Mouse (Mus musculus) liver, embryonic 16.5 days (tissue): ENCODE data around the gene Map3k21. TPM values are rescaled to one million over a fixed set of nuclear protein-coding genes. Genes with fewer than 3 reads are reported as not detected.

Source experiments
- ATAC-seq: fragments of 200-750 bp; cut with Nextera tagmentation; 2 replicates; pipeline ENCODE4 v1.8.0; 2017; ENCODE audit warnings: low read depth, mild to moderate bottlenecking, moderate number of reproducible peaks, moderate library complexity
- H3K27ac ChIP-seq: fragments of 300-500 bp; sonication (generic); 2 replicates; pipeline ENCODE4 v1.5.1; 2014; ENCODE audit warnings: mild to moderate bottlenecking, low read length
- H3K27me3 ChIP-seq: fragments of 300-500 bp; sonication (generic); 2 replicates; pipeline ENCODE4 v1.6.1; 2014; ENCODE audit warnings: low read depth, low read length, mixed read lengths; ENCODE audit not compliant: control insufficient read depth, insufficient read depth
- H3K36me3 ChIP-seq: fragments of 300-500 bp; sonication (generic); 2 replicates; pipeline ENCODE4 v1.6.1; 2014; ENCODE audit warnings: mild to moderate bottlenecking; ENCODE audit not compliant: control insufficient read depth, insufficient read depth
- H3K4me1 ChIP-seq: fragments of 300-500 bp; sonication (generic); 2 replicates; pipeline ENCODE4 v1.6.1; 2014; ENCODE audit warnings: low read depth, low read length, mixed read lengths; ENCODE audit not compliant: control insufficient read depth
- H3K4me2 ChIP-seq: fragments of 300-500 bp; sonication (generic); 2 replicates; pipeline ENCODE4 v1.6.1; 2014; ENCODE audit warnings: low read depth, low read length, mixed read lengths
- H3K4me3 ChIP-seq: fragments of 300-500 bp; sonication (generic); 2 replicates; pipeline ENCODE4 v1.5.1; 2014; ENCODE audit warnings: low read depth, mild to moderate bottlenecking, low read length
- H3K9ac ChIP-seq: fragments of 300-500 bp; sonication (generic); 2 replicates; pipeline ENCODE4 v1.6.1; 2014; ENCODE audit warnings: low read depth, low read length
- H3K9me3 ChIP-seq: fragments of 300-500 bp; sonication (generic); replicated peaks from 2 replicates; pipeline ENCODE4 v1.6.1; 2016; ENCODE audit warnings: low read length; ENCODE audit not compliant: control insufficient read depth
- WGBS: fragments of 180-500 bp; shearing (Covaris S2); extraction: QIAGEN DNeasy Blood & Tissue Kit; methylation state at CpG from one replicate; pipeline ENCODE4 v1.1.7; 2014; ENCODE audit not compliant: insufficient replicate concordance; 5-methylcytosine and 5-hydroxymethylcytosine counted together
- polyA plus RNA-seq: library from polyadenylated mRNA; unstranded; fragments of >200 nt; fragmentation: Nextera tagmentation; extraction: Ambion mirVana; gene quantifications from 2 replicates; pipeline ENCODE4 v1.2.1, GENCODE M21; 2015

Gene Map3k21
- polyA plus RNA-seq, 1 experiment from 2014 or later: 0.21 TPM

DNA sequence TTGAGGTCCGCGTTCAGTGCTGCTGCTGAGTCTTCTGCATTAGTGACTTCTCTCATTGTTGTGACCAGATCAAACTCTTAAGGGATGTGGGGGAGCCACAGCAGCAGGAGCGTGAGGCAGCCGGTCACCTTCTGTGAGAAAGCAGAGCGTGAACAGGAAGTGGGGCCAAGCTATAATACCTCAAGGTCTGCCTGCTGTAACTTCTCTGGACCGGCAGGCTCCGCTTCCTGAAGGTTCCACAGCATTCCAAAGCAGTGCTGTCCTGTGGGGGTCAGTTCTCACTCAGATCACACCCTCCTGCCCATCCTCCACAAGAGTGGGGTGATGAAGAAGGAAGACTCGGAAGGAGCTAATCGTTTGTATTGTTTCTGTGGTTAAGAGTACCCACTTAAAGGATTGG lies 10.5 kb downstream of the Map3k21 start:
- no peaks in the 10 kb centered on the region for H3K36me3 ChIP-seq
- no peaks in the 10 kb centered on the region; the same call in 1 of the 2 replicates for H3K4me1 ChIP-seq
- no peak overlapping the region for H3K27ac ChIP-seq
- ATAC-seq: no peak
- no peak overlapping the region for H3K4me2 ChIP-seq
- no peak overlapping the region for H3K9ac ChIP-seq
- no peaks in the 10 kb centered on the region for H3K27me3 ChIP-seq
- no peaks in the 10 kb centered on the region for H3K9me3 ChIP-seq
- 40% methylated on average over 9 of the region's 9 CpGs for WGBS
- H3K4me3 ChIP-seq: no peak overlapping the region

- Histone ChIP-seq H3K4me3 (no peak overlapping the region), H3K9ac (no peak overlapping the region), H3K27me3 (no peaks in the 10 kb centered on the region), H3K4me2 (no peak overlapping the region), H3K4me1 (no peaks in the 10 kb centered on the region), H3K27ac (no peak overlapping the region), H3K36me3 (no peaks in the 10 kb centered on the region), H3K9me3 (no peaks in the 10 kb centered on the region)
- 49% methylated on average over 3 of the region's 3 CpGs for WGBS
- no peak for ATAC-seq
Observed at GRCm38 (mm10) chr8:125922333-125922732, 12.1 kb downstream of the Map3k21 start.

DNA sequence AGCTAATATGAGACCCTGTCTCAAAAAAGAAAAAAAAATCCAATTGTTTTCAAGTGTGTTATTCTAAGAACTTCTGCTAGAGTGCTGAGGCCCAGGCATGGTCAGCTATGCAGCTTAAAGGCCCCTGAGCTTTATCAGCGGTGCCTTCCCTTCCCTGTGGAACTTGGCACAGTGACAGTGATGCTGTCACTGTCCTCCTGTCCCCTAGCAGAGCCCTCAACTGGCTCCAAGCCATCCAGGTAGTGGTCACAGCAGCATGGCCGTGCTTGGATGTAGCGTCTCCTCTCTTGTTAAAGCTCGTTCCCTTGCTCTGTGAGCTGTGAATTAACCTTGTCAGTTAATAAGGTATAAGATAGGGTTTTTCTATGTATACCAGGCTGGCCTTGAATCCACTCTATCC lies 16.4 kb downstream of the Map3k21 start:
- no peak overlapping the region for H3K27ac ChIP-seq
- no peak overlapping the region for H3K4me2 ChIP-seq
- H3K36me3 ChIP-seq: no peaks in the 10 kb centered on the region
- no peaks in the 10 kb centered on the region for H3K4me1 ChIP-seq
- no peak overlapping the region for H3K4me3 ChIP-seq
- no peak overlapping the region for H3K9ac ChIP-seq
- H3K27me3 ChIP-seq: no peaks in the 10 kb centered on the region
- no peaks in the 10 kb centered on the region for H3K9me3 ChIP-seq
- ATAC-seq: no peak
- 50% methylated on average over 4 of the region's 4 CpGs for WGBS

DNA sequence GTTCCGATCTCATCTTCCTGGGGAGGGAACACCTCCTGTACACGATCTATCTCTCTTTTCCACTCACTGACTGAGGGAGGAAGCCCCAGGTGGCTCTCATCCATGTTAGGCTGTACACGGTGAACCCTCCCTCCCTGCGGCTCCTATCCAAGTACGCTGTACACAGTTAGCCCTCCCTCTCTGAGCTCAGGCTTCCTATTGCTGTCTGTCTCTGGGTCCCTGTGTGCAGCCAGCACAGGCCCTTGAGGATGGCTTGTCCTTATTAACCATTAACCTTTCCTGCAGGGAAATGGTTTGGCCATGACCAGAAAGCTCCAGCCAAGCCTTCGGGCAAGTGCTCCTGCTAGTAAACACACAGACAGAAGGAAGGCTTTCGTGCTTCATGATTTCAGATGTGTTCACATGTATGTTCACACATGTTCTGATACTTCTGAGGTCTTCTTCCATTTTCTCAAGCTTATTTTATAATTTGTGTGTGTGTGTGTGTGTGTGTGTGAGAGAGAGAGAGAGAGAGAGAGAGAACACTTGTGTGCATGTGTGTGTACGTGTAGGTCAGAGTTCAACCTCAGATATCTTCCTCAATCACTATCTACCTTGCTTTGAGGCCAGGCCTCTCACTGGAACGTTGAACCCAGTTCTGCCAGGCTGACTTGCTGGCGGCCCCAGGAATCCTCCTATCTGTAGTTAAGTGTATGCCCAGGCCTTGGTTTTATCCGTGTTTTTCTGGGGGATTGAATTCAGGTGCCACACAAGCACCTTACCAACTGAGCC lies 20.2 kb downstream of the Map3k21 start:
- H3K4me3 ChIP-seq: no peak overlapping the region
- 52% methylated on average over 11 of the region's 11 CpGs for WGBS
- no peak overlapping the region for H3K4me2 ChIP-seq
- peak; percentile 81 for ATAC-seq
- H3K27ac ChIP-seq: no peak overlapping the region; the same call in 1 of the 2 replicates
- H3K36me3 ChIP-seq: no peaks in the 10 kb centered on the region
- H3K9ac ChIP-seq: no peak overlapping the region
- no peaks in the 10 kb centered on the region for H3K27me3 ChIP-seq
- H3K9me3 ChIP-seq: no peaks in the 10 kb centered on the region
- no peaks in the 10 kb centered on the region for H3K4me1 ChIP-seq

- H3K36me3 ChIP-seq: no peaks in the 10 kb centered on the region
- no peak for ATAC-seq
- no peaks in the 10 kb centered on the region for H3K9me3 ChIP-seq
- no peaks in the 10 kb centered on the region for H3K4me1 ChIP-seq
- H3K9ac ChIP-seq: no peak overlapping the region
- no peak overlapping the region for H3K27ac ChIP-seq
- no peak overlapping the region for H3K4me2 ChIP-seq
- WGBS: 79% methylated on average over 6 of the region's 6 CpGs
- H3K27me3 ChIP-seq: no peaks in the 10 kb centered on the region
- no peak overlapping the region for H3K4me3 ChIP-seq
Observed at GRCm38 (mm10) chr8:125931822-125932221, 21.6 kb downstream of the Map3k21 start.

- Histone ChIP-seq H3K36me3 (no peaks in the 10 kb centered on the region), H3K4me2 (no peak overlapping the region), H3K9me3 (no peaks in the 10 kb centered on the region), H3K4me3 (no peak overlapping the region), H3K27me3 (no peaks in the 10 kb centered on the region), H3K9ac (no peak overlapping the region), H3K27ac (no peak overlapping the region), H3K4me1 (no peaks in the 10 kb centered on the region)
- 39% methylated on average over 9 of the region's 9 CpGs for WGBS
- ATAC-seq: no peak
Observed at GRCm38 (mm10) chr8:125935649-125936048, 25.4 kb downstream of the Map3k21 start.

GRCm38 (mm10) chr8:125944511-125944910 lies 34.3 kb downstream of the Map3k21 start:
- Histone ChIP-seq H3K9me3 (no peaks in the 10 kb centered on the region), H3K36me3 (no peaks in the 10 kb centered on the region), H3K27ac (no peak overlapping the region), H3K4me2 (no peak overlapping the region), H3K4me1 (no peaks in the 10 kb centered on the region), H3K9ac (no peak overlapping the region), H3K4me3 (no peak overlapping the region), H3K27me3 (no peaks in the 10 kb centered on the region)
- ATAC-seq: no peak
- WGBS: 64% methylated on average over 4 of the region's 4 CpGs

GRCm38 (mm10) chr8:125948696-125949308 lies 38.6 kb downstream of the Map3k21 start:
- H3K4me3 ChIP-seq: no peak overlapping the region
- ATAC-seq: no peak
- no peak overlapping the region for H3K4me2 ChIP-seq

More at GRCm38 (mm10) chr8:125948696-125949308, 38.6 kb downstream of the Map3k21 start:
- no peaks in the 10 kb centered on the region for H3K27me3 ChIP-seq
- H3K36me3 ChIP-seq: no peaks in the 10 kb centered on the region
- no peak overlapping the region for H3K9ac ChIP-seq
- no peaks in the 10 kb centered on the region for H3K4me1 ChIP-seq
- H3K9me3 ChIP-seq: no peaks in the 10 kb centered on the region
- 60% methylated on average over 9 of the region's 9 CpGs for WGBS
- no peak overlapping the region for H3K27ac ChIP-seq
